Mouse (Mus musculus): ENCODE measurements around the gene Bcor. TPM values are rescaled to one million over a fixed set of nuclear protein-coding genes. Genes with fewer than 3 reads are reported as not detected.

Gene Bcor
- total RNA-seq, 2 experiments from 2014 or later, result 21.4 to 35.9 TPM

GRCm38 (mm10) chrX:12089353-12090081, 70.6 kb downstream of the Bcor start:
- peak; percentile 53; the same call in 1 of the 2 replicates for ATAC-seq (replicated peaks; ENCODE audit: low FRiP score, poor library complexity, severe bottlenecking)

GRCm38 (mm10) chrX:12089027-12089340, 71.2 kb downstream of the Bcor start:
- no peak for ATAC-seq (replicated peaks; ENCODE audit: low FRiP score, poor library complexity, severe bottlenecking)

- peak; percentile 39 for ATAC-seq (replicated peaks; ENCODE audit: low FRiP score, poor library complexity, severe bottlenecking)
Measured at GRCm38 (mm10) chrX:12088301-12089026, 71.7 kb downstream of the Bcor start.

- ATAC-seq (replicated peaks; ENCODE audit: low FRiP score, poor library complexity, severe bottlenecking), result peak; percentile 61
Measured at GRCm38 (mm10) chrX:12087511-12088300, 72.4 kb downstream of the Bcor start.

GRCm38 (mm10) chrX:12086674-12087510, 73.3 kb downstream of the Bcor start:
- ATAC-seq (replicated peaks; ENCODE audit: low FRiP score, poor library complexity, severe bottlenecking), result no peak

- ATAC-seq (replicated peaks; ENCODE audit: low FRiP score, poor library complexity, severe bottlenecking), result no peak
Measured at GRCm38 (mm10) chrX:12085949-12086348, 74.2 kb downstream of the Bcor start.

GRCm38 (mm10) chrX:12085290-12085689, 74.9 kb downstream of the Bcor start:
- no peak for ATAC-seq (replicated peaks; ENCODE audit: low FRiP score, poor library complexity, severe bottlenecking)

GRCm38 (mm10) chrX:12084698-12085097, 75.5 kb downstream of the Bcor start:
- no peak for ATAC-seq (replicated peaks; ENCODE audit: low FRiP score, poor library complexity, severe bottlenecking)

- ATAC-seq (replicated peaks; ENCODE audit: low FRiP score, poor library complexity, severe bottlenecking), result no peak
Measured at GRCm38 (mm10) chrX:12083631-12084030, 76.5 kb downstream of the Bcor start.

GRCm38 (mm10) chrX:12082736-12083135, 77.4 kb downstream of the Bcor start:
- no peak for ATAC-seq (replicated peaks; ENCODE audit: low FRiP score, poor library complexity, severe bottlenecking)

GRCm38 (mm10) chrX:12082184-12082583, 78.0 kb downstream of the Bcor start:
- ATAC-seq (replicated peaks; ENCODE audit: low FRiP score, poor library complexity, severe bottlenecking), result no peak

- ATAC-seq (replicated peaks; ENCODE audit: low FRiP score, poor library complexity, severe bottlenecking), result no peak
Measured at GRCm38 (mm10) chrX:12081741-12082155, 78.4 kb downstream of the Bcor start.

- no peak for ATAC-seq (replicated peaks; ENCODE audit: low FRiP score, poor library complexity, severe bottlenecking)
Measured at GRCm38 (mm10) chrX:12080904-12081740, 79.0 kb downstream of the Bcor start.

- peak; percentile 25 for ATAC-seq (replicated peaks; ENCODE audit: low FRiP score, poor library complexity, severe bottlenecking)
Measured at GRCm38 (mm10) chrX:12080095-12080903, 79.9 kb downstream of the Bcor start.

- peak; percentile 4; the same call in 1 of the 2 replicates for ATAC-seq (replicated peaks; ENCODE audit: low FRiP score, poor library complexity, severe bottlenecking)
Measured at GRCm38 (mm10) chrX:12079309-12080094, 80.7 kb downstream of the Bcor start.

GRCm38 (mm10) chrX:12079059-12079308, 81.2 kb downstream of the Bcor start:
- ATAC-seq (replicated peaks; ENCODE audit: low FRiP score, poor library complexity, severe bottlenecking), result no peak

- ATAC-seq (replicated peaks; ENCODE audit: low FRiP score, poor library complexity, severe bottlenecking), result peak; percentile 35; the same call in 1 of the 2 replicates
Measured at GRCm38 (mm10) chrX:12078195-12079058, 81.7 kb downstream of the Bcor start.
